Mouse (Mus musculus) cerebellum, postnatal 36 days (tissue): ENCODE results near the gene Lhx8.
A peak's percentile ranks its signal among the peaks of the same experiment; 100 is the strongest.

Experiments
- DNase-seq, 2 experiments: peaks; one replicate each; pipeline ENCODE4 v3.0.0; 2021 to 2022; ENCODE audit warnings: mixed read lengths in 2 of 2

The Lhx8 gene

GRCm38 (mm10) chr3:154321921-154322574 is 8.4 kb downstream of the Lhx8 start:
- DNase-seq, result no peak

GRCm38 (mm10) chr3:154317651-154318248 is 12.7 kb downstream of the Lhx8 start:
- no peak for DNase-seq

- no peak for DNase-seq
Observed at GRCm38 (mm10) chr3:154305163-154305884, 25.1 kb downstream of the Lhx8 start.

- DNase-seq, result no peak
Observed at GRCm38 (mm10) chr3:154301102-154301501, 29.4 kb downstream of the Lhx8 start.

- no peak for DNase-seq
Observed at GRCm38 (mm10) chr3:154300006-154300405, 30.5 kb downstream of the Lhx8 start.

- no peak for DNase-seq
Observed at GRCm38 (mm10) chr3:154298490-154298889, 32.0 kb downstream of the Lhx8 start.

- no peak for DNase-seq
Observed at GRCm38 (mm10) chr3:154297499-154297898, 33.0 kb downstream of the Lhx8 start.

GRCm38 (mm10) chr3:154294924-154295834 is 35.3 kb downstream of the Lhx8 start:
- DNase-seq, result no peak

GRCm38 (mm10) chr3:154293839-154294490 is 36.5 kb downstream of the Lhx8 start:
- no peak for DNase-seq

GRCm38 (mm10) chr3:154292126-154292525 is 38.3 kb downstream of the Lhx8 start:
- no peak for DNase-seq

- no peak for DNase-seq
Observed at GRCm38 (mm10) chr3:154290351-154290750, 40.1 kb downstream of the Lhx8 start.

GRCm38 (mm10) chr3:154288429-154289069 is 41.9 kb downstream of the Lhx8 start:
- DNase-seq, result no peak

GRCm38 (mm10) chr3:154287217-154287616 is 43.2 kb downstream of the Lhx8 start:
- no peak for DNase-seq

GRCm38 (mm10) chr3:154285351-154285750 is 45.1 kb downstream of the Lhx8 start:
- no peak for DNase-seq

GRCm38 (mm10) chr3:154284260-154284659 is 46.2 kb downstream of the Lhx8 start:
- DNase-seq, result no peak

GRCm38 (mm10) chr3:154274681-154275080 is 55.8 kb downstream of the Lhx8 start:
- DNase-seq, result no peak

- peak; percentile 74 to 82 for DNase-seq
Observed at GRCm38 (mm10) chr3:154269757-154270366, 60.6 kb downstream of the Lhx8 start.

- no peak for DNase-seq
Observed at GRCm38 (mm10) chr3:154268313-154268712, 62.1 kb downstream of the Lhx8 start.

GRCm38 (mm10) chr3:154257312-154257711 is 73.1 kb downstream of the Lhx8 start:
- DNase-seq, result no peak
